Mouse (Mus musculus) embryonic fibroblast, embryonic 13.5 days (primary cell): Measurements from ENCODE around the gene Masp2.

Source experiments
- CTCF ChIP-seq: IDR thresholded peaks from 2 replicates; pipeline ENCODE4 v1.5.1; 2011; ENCODE audit warnings: mild to moderate bottlenecking, control low read depth, low read length, moderate library complexity, borderline replicate concordance; ENCODE audit not compliant: insufficient read depth
- POLR2A ChIP-seq: IDR thresholded peaks from 2 replicates; pipeline ENCODE4 v1.6.1; 2011; ENCODE audit warnings: low read depth, mild to moderate bottlenecking, control low read depth, low read length, moderate library complexity

- no peak; the same call in 1 of the 2 replicates for TF ChIP-seq POLR2A
- no peak for TF ChIP-seq CTCF
These were observed 24.9 kb downstream of the Masp2 start for GRCm38 (mm10) chr4:148627246-148627645.
